Mouse (Mus musculus) cortical plate, adult 2 months (tissue): ENCODE results near the gene Hecw2.

Experiments
- CTCF ChIP-seq: fragments of 200-500 bp; IDR thresholded peaks from 2 replicates; pipeline ENCODE4 v1.5.1; 2011; ENCODE audit warnings: mild to moderate bottlenecking, control low read depth, low read length; ENCODE audit not compliant: insufficient read depth; ENCODE audit errors: extremely low read depth
- POLR2A ChIP-seq: fragments of 200-500 bp; IDR thresholded peaks from 2 replicates; pipeline ENCODE4 v1.6.1; 2011; ENCODE audit warnings: mild to moderate bottlenecking, low read length, control low read depth; ENCODE audit not compliant: insufficient read depth; ENCODE audit errors: extremely low read depth

GRCm38 (mm10) chr1:53939291-53939690 is 255.7 kb downstream of the Hecw2 start:
- TF ChIP-seq POLR2A (no peak), CTCF (no peak)
